Mouse (Mus musculus) 3T3-L1 (cell line): ENCODE measurements at regions not wholly inside any gene's neighbourhood (a gene's known extent, or its start where the extent isn't known, plus 50 kb on each side); places are given as distances from the start of the nearest gene placed in this dataset.

Experiments used
- DNase-seq: peaks from one replicate; pipeline ENCODE4 v3.0.0-alpha.2; 2015; ENCODE audit warnings: low read depth, low spot score

- DNase-seq = no peak
Observed at GRCm38 (mm10) chr13:112216084-112216483, 72.2 kb upstream of the Ankrd55 start.

- DNase-seq = no peak
Observed at GRCm38 (mm10) chr13:112218389-112218788, 69.9 kb upstream of the Ankrd55 start.

- no peak for DNase-seq
Observed at GRCm38 (mm10) chr13:112220184-112220583, 68.1 kb upstream of the Ankrd55 start.

GRCm38 (mm10) chr13:112223616-112224015 lies 64.6 kb upstream of the Ankrd55 start:
- DNase-seq = no peak

GRCm38 (mm10) chr13:112227766-112228165 lies 60.5 kb upstream of the Ankrd55 start:
- no peak for DNase-seq

- DNase-seq = no peak
Observed at GRCm38 (mm10) chr13:112228846-112229245, 59.4 kb upstream of the Ankrd55 start.

GRCm38 (mm10) chr13:112230176-112230575 lies 58.1 kb upstream of the Ankrd55 start:
- no peak for DNase-seq

- DNase-seq = no peak
Observed at GRCm38 (mm10) chr13:112234695-112235094, 53.6 kb upstream of the Ankrd55 start.

- no peak for DNase-seq
Observed at GRCm38 (mm10) chr13:112236956-112237355, 51.3 kb upstream of the Ankrd55 start.

GRCm38 (mm10) chr13:112237377-112237776 lies 50.9 kb upstream of the Ankrd55 start:
- DNase-seq = no peak

GRCm38 (mm10) chr13:112237917-112238316 lies 50.3 kb upstream of the Ankrd55 start:
- DNase-seq = no peak
